Mouse (Mus musculus): Measurements from ENCODE around the gene Pde6h.

Pde6h gene

DNA sequence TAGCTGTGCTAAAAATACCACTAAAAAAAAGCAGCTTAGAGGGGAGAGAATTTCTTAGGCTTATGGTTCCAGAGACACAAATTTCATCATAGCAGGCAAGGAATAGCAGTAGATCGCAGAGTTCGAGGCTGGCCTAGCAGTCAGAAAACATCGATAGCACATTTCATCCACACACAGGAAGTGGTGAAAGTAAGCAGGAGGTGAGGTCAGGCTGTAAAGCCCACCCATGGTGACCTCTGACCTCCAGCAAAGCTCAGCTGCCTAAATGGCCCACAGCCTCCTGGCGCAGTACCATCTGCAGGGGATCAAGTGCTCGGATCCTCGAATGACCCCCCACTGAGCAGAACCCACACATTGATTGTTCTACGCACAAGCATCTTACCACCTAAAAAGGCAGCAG is 59.6 kb downstream of the Pde6h start:
- DNase-seq = peak; percentile 33

DNA sequence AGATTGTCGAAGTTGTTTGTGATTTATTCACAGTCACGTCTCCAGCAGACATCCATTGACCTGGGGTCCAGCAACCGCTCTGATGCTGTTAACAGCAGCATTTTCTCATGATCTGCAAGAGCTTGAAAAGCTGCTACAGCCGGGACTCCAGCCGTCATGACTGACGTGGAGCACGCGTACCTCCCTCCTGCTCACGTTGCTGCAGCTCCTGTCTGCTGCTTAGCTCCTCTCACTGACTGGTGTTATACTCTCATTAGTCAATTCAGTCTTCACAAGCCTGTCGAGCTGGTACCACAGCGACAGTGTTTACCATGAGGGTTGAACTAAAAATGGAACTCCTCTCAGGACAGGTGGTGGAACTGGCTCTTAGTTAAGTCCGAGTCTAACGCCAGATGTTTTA is 62.4 kb downstream of the Pde6h start:
- DNase-seq = no peak

DNA sequence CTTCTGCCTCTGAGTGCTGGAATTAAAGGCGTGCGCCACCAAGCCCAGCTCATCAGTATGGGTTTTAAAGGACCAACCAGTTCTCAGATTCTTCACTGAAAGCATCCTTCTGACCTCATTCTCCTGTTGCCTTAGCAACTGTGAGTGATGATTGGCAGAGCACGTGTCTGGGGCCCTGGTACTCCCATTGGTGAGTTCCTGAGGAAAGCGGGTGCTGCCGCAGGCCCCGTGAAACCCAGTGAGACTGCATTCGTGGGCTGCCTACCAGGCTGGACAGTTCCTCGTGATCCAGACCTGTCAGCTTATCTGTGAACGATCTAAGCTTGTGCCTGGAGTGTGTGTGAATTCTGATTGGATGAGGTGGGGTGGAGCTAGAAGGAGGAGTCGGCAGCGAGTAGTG is 63.1 kb downstream of the Pde6h start:
- DNase-seq = no peak

DNA sequence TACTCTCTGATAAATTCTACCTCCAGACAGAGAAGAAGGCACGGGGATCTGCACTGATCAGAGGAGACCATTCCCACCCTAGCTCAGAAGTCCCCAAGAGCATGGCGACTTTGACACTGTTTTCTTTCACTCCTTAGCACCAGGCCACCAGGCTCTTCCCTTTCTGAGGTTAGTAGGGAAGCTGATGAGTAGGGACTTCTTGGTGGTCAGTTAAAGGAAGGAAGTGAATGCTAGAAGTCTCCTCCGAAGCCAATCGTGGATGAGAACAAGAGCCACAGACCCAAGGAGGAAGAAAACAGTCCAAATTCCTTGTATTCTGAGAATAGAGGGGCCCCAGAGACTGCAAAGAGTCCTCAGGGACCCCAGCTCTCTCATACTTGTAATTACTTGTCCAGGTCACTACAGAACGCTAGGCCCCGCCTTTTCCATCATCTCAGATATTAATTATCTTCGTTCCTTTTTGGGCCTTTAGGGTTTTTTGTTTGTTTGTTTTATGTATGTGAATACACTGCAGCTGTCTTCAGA is 65.0 kb downstream of the Pde6h start:
- DNase-seq = no peak

DNA sequence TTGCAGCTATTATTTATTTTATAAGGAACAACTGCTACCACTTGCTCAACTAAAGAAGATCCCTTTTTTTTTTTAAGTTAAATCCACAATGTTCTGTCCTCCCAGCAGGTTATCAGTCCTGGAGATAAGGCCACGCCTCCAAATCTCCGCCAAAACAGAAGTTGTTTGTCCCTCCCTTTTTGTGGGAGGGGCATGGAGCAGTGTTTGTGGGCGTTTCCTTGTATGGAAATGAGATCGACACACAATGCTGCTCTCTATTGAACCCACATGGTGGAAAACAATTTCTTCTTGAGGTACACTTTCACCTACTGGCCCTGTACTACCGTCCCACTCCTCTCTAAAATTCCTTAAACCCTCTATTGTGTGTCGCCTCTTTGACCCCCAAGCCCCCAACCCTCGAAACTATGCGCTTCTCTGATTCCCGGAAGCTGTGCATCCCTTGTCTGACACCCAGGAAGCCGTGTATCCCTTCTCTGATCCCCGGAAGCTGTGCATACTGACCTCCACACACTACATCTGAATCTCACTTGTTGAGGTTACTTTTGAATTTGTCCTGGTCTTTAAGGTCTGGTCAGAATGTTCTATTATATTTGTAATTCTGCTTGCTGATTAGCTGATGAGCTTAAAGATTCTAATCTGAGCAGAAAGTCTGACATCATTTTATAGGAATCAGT is 66.3 kb downstream of the Pde6h start:
- DNase-seq = peak; percentile 46

DNA sequence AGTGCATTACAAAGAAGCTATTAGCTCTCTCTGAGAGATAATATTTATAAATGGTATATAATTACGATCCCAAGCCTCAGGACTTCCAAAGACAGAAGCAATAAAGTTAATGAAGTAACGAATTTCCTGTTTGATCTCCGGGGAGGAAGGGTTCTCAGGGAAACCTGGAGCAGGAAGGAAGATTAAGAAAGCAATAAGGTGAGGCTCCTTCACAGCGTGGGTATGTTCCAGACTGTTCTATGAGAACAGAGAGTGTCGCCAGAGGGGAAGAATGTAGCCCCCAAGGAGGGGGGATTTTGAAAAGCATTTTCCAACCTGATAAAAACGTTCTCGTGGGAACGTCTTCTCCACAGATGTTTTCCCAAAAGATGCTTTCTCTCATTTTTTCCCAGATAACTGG is 66.9 kb downstream of the Pde6h start:
- no peak for DNase-seq

DNA sequence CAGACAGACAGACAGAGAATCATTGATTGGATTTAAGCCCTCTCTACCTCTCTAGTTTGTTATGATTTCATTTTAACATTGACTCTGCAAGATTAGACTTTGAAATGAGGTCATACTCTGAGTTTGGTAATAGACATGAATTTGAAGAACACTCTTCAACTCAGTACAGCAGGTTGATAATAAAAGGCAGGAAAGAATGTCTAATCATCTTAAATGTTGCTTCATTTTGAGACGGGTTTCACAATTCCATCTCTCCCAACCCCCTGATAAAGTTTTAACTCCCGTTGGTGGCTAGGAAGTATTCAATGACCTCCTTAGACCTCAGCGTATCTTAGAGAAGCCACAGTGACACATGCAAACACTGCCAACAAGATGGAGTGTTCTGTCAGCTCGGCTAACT is 69.9 kb downstream of the Pde6h start:
- DNase-seq = no peak

DNA sequence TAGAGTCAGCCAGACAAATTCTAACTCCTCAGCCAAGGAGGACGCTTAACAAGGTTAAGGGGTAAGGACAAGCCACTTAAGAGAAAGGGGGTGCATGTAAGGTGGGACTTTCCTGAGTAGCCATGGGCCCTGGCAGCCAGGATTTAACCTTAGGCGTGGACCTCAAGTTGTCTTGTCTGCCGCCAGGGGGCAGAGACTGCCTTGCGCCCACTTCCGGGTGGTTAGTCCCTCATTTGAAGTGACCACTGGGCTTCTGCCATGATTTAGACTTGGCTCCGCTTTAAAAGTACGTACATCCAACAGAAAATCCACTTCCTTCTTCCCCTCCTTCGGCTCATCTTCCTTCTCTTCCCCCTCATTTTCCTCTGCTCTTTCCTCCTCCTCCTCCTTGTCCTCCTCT is 71.9 kb downstream of the Pde6h start:
- DNase-seq = peak; percentile 49

DNA sequence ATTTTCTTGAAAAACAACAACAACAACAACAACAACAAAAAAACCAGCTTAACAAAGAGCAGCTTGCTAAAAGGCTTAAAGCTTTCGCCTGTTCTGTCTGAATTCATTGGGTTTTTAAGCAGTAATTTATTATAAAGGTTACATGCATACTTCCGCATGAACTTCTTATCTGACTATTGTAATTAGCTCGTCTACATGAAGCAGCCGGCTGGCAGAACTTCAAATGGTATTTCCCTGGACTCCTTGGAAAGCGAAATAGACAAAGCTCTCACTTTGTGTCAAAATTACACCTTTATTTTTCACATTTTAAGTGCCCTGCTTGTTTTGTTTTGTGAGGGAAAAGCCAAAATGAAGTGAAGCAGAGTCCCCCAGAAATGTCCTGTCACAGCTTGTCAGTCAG is 72.7 kb downstream of the Pde6h start:
- no peak for DNase-seq

DNA sequence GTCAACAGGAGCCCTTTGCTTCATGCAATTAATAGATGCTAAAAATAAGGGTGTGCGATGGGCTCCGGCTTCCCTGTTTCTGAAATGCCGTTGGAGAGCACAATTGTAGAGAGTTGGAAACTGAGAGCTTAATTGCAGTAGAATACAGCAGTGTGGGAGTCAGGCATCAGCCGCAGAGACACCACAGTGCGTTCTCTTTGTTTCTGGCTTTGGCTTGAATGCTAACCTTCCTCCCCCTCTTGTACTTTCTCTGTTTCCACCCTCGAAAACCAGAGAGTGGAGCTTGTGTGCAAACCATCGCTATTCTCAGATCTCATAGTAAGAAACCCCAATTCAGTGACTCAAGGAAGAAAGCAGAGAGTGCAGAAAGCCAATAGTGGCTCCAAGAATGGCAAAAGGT is 74.5 kb downstream of the Pde6h start:
- no peak for DNase-seq

DNA sequence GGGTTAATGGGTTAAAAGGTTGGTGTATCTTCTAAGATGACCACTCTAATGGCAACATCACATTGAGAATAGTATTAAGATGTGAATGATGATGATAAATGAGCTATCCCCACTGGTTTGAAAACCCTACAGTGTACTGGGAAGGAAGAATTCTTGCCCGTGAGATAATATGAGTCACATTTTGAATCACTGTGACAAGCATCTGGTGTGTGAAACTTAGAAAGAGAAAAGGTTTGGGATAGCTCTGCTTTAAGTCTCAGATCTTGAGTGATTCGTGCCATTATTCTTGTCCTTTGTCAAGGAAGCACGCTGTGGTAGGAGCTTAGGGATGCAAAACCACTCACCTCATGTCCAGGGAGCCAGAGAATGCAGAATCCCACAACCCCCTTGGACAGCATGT is 75.4 kb downstream of the Pde6h start:
- DNase-seq = no peak

DNA sequence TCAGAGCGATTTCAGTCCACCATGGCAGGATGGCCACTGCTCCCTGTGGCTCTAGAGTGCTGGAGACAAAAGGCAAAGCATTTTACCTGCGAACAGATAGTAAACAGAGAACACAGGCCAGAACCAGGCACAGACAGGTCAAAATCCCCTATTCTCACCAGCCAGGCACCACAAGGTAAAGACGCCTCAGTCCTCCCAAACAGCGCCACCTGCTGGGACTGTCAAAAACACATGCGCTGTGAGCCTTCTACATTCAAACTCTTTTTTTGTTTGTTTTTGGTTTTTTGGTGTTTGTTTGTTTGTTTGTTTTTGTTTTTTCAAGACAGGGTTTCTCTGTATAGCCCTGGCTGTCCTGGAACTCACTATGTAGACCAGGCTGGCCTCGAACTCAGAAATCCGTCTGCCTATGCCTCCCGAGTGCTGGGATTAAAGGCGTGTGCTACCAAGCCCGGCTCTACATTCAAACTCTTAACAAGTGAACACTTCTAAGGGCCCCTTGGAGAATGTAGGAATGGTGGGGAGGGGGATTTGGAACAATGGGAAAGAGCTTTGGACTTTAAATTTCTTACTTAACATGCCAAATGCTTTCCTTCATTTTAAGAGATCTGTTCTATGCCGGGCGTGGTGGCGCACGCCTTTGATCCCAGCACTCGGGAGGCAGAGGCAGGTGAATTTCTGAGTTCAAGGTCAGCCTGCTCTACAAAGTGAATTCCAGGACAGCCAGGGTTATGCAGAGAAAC is 76.2 kb downstream of the Pde6h start:
- DNase-seq = no peak

DNA sequence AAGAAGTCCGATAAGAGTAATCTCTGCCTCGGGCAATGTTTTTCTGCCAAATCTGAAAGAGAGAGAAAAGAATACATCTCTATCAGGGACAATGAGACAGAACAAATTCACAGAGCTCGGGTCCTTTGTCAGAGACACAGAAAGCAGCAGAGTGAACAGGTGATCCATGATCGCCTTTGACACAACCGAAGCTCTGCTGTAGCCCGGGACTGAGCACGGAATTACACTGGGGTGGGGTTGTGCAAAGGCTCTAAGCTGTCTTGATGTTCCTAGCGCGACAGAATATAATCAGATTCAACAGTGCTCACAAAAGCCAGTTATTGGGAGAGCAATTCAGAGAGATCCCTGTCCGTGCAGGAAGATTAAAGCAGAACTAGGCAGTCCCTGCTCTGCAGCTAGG is 77.1 kb downstream of the Pde6h start:
- no peak for DNase-seq

DNA sequence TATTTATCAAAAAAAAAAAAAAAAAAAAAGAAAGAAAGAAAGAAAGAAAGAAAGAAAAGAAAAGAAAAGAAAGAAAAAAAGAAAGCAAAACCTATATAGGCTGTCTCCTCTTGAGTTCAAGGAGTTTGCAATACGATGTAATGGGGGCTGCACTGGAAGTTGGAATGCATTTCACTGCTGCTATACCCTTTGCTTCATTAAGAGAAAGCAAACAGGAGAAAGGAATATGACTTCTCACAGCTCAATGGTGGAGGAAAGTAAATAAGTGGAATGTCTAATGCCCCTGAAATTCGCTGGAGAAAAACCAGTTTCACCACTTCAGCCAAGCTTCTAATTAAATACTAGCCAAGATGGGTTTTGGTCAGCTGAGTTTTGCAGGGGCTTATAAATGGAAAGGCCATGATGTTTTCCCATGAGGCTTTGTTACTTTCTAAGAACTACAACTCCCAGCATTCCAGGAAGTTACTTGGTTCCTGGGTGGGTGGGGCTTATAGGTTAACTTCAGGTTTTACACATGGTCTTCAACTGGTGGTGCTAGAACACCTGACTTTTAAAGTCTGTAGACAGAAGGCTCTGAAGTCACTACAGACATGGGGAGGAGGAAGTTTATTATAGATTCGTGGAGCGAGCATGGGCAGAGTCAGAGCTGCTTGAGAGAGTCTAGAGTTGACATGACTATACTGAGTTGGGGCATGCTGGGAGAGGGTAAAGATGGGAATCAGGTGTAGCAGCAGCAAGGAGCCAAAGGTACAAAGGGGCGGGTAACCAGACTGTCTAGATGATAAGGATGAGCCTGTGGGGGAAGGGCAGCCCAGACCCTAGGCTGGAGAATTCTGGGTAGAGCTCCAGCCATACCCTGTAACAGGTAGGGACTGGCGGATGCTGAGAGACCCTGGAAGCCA is 77.9 kb downstream of the Pde6h start:
- no peak for DNase-seq

DNA sequence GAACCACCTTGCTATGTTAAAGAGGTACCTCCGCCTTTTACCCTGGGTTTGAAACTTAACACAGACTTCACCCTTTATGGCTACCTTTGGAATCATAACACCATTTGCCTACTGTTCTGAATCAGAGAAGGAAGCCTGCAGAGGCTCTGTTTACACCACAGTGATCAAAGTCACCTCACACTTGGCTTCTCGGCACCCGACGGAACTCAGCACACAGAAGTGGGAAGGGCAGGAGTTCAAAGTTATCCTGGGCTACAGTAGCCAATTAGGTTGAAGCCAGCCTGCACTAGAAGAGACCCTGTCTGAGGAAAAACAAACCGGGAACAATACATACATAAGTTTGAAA is 78.5 kb downstream of the Pde6h start:
- DNase-seq = no peak

DNA sequence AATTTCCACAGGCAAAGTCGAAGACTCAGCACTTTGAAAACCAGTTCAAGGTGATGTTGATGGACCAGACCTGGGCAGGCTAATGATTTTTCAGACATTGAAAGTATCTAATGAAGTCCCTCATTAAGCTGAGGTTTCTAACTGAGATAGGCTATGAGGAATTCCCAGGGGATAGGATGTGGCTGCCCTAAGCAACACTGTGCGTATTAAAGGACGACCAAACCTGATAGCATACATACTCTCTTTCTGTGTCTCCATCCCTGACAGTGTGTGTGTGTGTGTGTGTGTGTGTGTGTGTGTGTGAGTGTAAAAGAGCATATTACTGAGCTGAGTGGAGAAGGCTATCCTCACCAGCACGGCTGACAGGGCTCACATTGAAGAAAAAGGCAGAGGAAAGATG is 80.7 kb downstream of the Pde6h start:
- no peak for DNase-seq

DNA sequence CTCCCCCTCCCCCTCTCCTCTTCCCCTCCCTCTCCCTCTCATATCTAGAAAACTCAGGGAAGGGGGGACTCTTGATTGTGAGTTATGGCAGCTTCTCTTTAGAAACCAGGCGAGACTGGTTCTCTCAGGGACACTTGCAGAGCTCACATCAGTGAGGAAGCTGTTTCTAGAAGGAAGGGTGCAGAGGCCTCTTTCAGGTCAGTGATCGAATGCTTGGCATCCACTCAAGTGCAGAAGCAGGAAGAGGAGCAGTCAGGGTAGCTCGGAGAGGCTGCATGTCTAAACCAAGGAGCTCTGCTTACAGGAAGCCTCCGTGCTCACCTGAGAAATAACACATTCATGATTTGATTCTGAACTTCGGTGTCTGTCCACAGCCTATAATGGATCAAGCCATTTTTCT is 87.6 kb downstream of the Pde6h start:
- no peak for DNase-seq

DNA sequence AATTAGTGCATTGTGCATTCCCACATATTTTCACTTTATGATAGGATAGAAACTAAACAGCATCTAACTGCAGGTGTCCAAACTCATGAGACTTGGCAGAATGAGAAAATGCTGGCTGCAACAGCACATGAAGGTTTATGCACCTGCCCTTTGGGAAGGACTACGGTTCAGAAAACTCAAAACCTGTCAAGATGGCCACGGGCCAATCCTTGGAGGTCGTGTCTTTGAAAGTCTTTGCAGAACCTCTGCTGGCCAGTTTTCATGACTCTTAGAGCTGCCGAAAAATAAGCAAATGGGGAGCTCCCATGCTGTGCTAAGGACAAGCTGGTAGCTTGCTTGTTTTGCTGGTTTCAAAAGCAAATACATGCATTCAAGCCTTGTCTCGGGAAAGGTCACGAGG is 90.7 kb downstream of the Pde6h start:
- no peak for DNase-seq

DNA sequence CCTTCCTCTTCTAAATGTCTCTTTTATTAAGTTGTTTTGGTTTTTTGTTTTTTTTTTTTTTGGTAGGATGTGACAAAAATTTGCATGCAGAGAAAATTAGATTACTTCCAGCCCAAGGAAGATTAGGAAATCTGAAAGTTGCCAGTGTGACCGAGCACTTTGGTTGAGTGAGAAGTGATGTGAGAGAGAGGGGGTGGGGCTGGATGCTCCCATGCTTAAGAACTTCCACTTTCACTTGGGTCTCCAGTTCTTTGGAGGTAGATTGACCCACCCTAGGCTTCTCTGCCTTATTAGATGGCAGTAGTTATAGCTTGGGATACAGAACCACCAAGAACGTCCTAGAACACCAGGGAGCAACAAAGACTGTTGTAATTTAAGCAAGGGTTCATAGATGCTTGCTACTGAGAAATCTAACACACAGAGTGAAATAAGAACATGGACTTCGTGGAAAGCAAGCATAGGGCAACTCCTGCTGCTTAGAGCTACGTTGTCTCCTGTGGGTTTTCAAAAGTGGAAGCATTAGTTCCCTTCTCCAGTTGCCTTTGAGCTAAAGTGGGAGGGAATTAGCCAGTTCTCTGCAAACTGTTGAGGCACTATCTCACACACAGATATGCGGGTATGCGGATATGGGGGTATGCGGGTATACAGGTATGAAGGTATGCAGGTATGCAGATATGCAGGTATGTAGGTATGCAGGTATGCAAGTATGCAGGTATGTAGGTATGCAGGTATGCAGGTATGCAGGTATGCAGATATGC is 93.8 kb downstream of the Pde6h start:
- DNase-seq = no peak
